In genomic region chr8:82400376-82400775, GRCm38 (mm10) we compare ENCODE assay signal across 16 mouse cellular contexts. TPM values are rescaled to one million over a fixed set of nuclear protein-coding genes. Genes with fewer than 3 reads are reported as not detected.
A peak's percentile ranks its signal among the peaks of the same experiment; 100 is the strongest.
DNase-seq lines count a peak whose midpoint lies in the region; ATAC-seq and TF ChIP-seq lines count a peak whose summit lies in the region.
"Had no signal": no experiment of that assay in that cellular context is flagged by ENCODE, and none has a peak within 500 bp of the region (broad histone marks: within the 10 kb centered on the region; RNA-seq: fewer than 3 reads in every experiment).

No protein-coding gene starts in this region.

- TF ChIP-seq CTCF in gastrocnemius, adult 2 months (IDR thresholded peaks at IDR 0.05) = no peak
- TF ChIP-seq CTCF in heart, postnatal 0 days (IDR thresholded peaks at IDR 0.05; ENCODE audit: low read depth) = no peak

- peaks cover 55% of the 10 kb centered on the region for H3K79me2 ChIP-seq in macrophage (ENCODE audit: inconsistent target)

- intact Hi-C loops in gastrocnemius, adult 2 months (cut with DNase I) = no loop called here
- intact Hi-C loops in gastrocnemius, postnatal 14 days (cut with DNase I; ENCODE audit: low total_unique reads) = no loop called here

- H3K27me3 ChIP-seq in heart, postnatal 0 days (ENCODE audit: control insufficient read depth, insufficient read depth, low read length) = no peaks in the 10 kb centered on the region
- no peaks in the 10 kb centered on the region for H3K27me3 ChIP-seq in lung, embryonic 16.5 days (ENCODE audit: control insufficient read depth, insufficient read depth, low read depth, low read length)
- no peaks in the 10 kb centered on the region; the same call in 1 of the 2 replicates for H3K27me3 ChIP-seq in forebrain, embryonic 12.5 days
- H3K27me3 ChIP-seq: limb, embryonic 12.5 days; stomach, embryonic 15.5 days had no signal

- ATAC-seq in heart, postnatal 0 days (ENCODE audit: insufficient read depth, low read depth) = no peak
- ATAC-seq in lung, embryonic 16.5 days (ENCODE audit: low read depth) = no peak
- no peak for ATAC-seq in forebrain, embryonic 12.5 days (ENCODE audit: low FRiP score)

- 23% methylated on average over 2 of the region's 2 CpGs for WGBS in heart, postnatal 0 days
- 0% methylated on average over 2 of the region's 2 CpGs for WGBS in lung, embryonic 16.5 days
- WGBS in macrophage (ENCODE audit: missing documents) = 0% methylated on average over 2 of the region's 2 CpGs
- WGBS in forebrain, embryonic 12.5 days = 58% methylated on average over 2 of the region's 2 CpGs

- TF ChIP-seq EP300 in heart, postnatal 0 days (IDR thresholded peaks at IDR 0.05; ENCODE audit: low read depth) = no peak

- no peak overlapping the region for H3K9ac ChIP-seq in heart, postnatal 0 days (replicated peaks; ENCODE audit: low read depth, low read length)
- no peak overlapping the region for H3K9ac ChIP-seq in lung, embryonic 16.5 days (ENCODE audit: low read length)
- H3K9ac ChIP-seq in forebrain, embryonic 12.5 days = no peak overlapping the region
- H3K9ac ChIP-seq: embryonic facial prominence, embryonic 13.5 days; limb, embryonic 12.5 days; stomach, embryonic 15.5 days had no signal

- no peaks in the 10 kb centered on the region for H3K36me3 ChIP-seq in heart, postnatal 0 days (replicated peaks; ENCODE audit: control insufficient read depth, insufficient read depth, low read length)
- H3K36me3 ChIP-seq in lung, embryonic 16.5 days (ENCODE audit: control insufficient read depth, insufficient read depth, low read length) = no peaks in the 10 kb centered on the region
- H3K36me3 ChIP-seq in macrophage (ENCODE audit: inconsistent target) = peaks cover 1% of the 10 kb centered on the region
- no peaks in the 10 kb centered on the region for H3K36me3 ChIP-seq in forebrain, embryonic 12.5 days (replicated peaks)
- H3K36me3 ChIP-seq: embryonic facial prominence, embryonic 13.5 days; limb, embryonic 12.5 days; stomach, embryonic 15.5 days had no signal

- H3K27ac ChIP-seq in gastrocnemius, adult 2 months = peak overlapping the region; percentile 95
- no peak overlapping the region for H3K27ac ChIP-seq in heart, postnatal 0 days (ENCODE audit: low read depth)
- no peak overlapping the region for H3K27ac ChIP-seq in lung, embryonic 16.5 days (ENCODE audit: low read length)
- peak overlapping the region; percentile 95 for H3K27ac ChIP-seq in macrophage
- H3K27ac ChIP-seq in forebrain, embryonic 12.5 days = no peak overlapping the region
- H3K27ac ChIP-seq: embryonic facial prominence, embryonic 13.5 days; limb, embryonic 12.5 days; stomach, embryonic 15.5 days had no signal

- peak overlapping the region; percentile 48 for H3K4me2 ChIP-seq in heart, postnatal 0 days (ENCODE audit: low read depth, low read length)
- H3K4me2 ChIP-seq in lung, embryonic 16.5 days (ENCODE audit: low read depth, low read length) = peak overlapping the region; percentile 17; the same call in 1 of the 2 replicates
- H3K4me2 ChIP-seq in forebrain, embryonic 12.5 days = no peak overlapping the region

- H3K4me3 ChIP-seq in gastrocnemius, adult 2 months = peak overlapping the region; percentile 91
- H3K4me3 ChIP-seq in heart, postnatal 0 days (ENCODE audit: low read depth, low read length) = no peak overlapping the region
- no peak overlapping the region; the same call in 1 of the 2 replicates for H3K4me3 ChIP-seq in lung, embryonic 16.5 days (ENCODE audit: low read length)
- peak overlapping the region; percentile 95 for H3K4me3 ChIP-seq in macrophage (ENCODE audit: inconsistent target)
- H3K4me3 ChIP-seq in forebrain, embryonic 12.5 days (replicated peaks) = no peak overlapping the region
- H3K4me3 ChIP-seq: embryonic facial prominence, embryonic 13.5 days; limb, embryonic 12.5 days had no signal

- no peak for DNase-seq in gastrocnemius, adult 2 months
- DNase-seq in gastrocnemius, postnatal 14 days = no peak
- no peak for DNase-seq in heart, postnatal 0 days (ENCODE audit: low spot score)
- no peak for DNase-seq in heart, postnatal 4 days
- no peak for DNase-seq in lung, postnatal 36 days
- DNase-seq: cerebellum, adult 18-20 months; kidney, postnatal 14 days; lung, postnatal 14 days; spleen, adult 18-20 months; thymus, postnatal 4 days had no signal

- peaks cover 5% of the 10 kb centered on the region; the same call in 1 of the 2 replicates for H3K4me1 ChIP-seq in heart, postnatal 0 days (ENCODE audit: control insufficient read depth, insufficient read depth)
- H3K4me1 ChIP-seq in lung, embryonic 16.5 days (replicated peaks; ENCODE audit: control insufficient read depth, insufficient read depth, low read length) = peaks cover 16% of the 10 kb centered on the region; the same call in 1 of the 2 replicates
- H3K4me1 ChIP-seq in forebrain, embryonic 12.5 days = peaks cover 16% of the 10 kb centered on the region

- H3K9me3 ChIP-seq in heart, postnatal 0 days (replicated peaks; ENCODE audit: control insufficient read depth, low read length) = no peaks in the 10 kb centered on the region
- no peaks in the 10 kb centered on the region for H3K9me3 ChIP-seq in lung, embryonic 16.5 days (ENCODE audit: control insufficient read depth, low read length)
- H3K9me3 ChIP-seq in forebrain, embryonic 12.5 days = no peaks in the 10 kb centered on the region
- H3K9me3 ChIP-seq: embryonic facial prominence, embryonic 13.5 days; limb, embryonic 12.5 days; stomach, embryonic 15.5 days had no signal

RNA-seq across cellular contexts. Expression of gene Il15, which starts 2.6 kb away (rescaled TPM):
- 10 to 100 TPM in 1 of 2 experiments, 1 to 10 TPM in 1; 3.8 to 14.4 TPM for total RNA-seq in gastrocnemius, adult 2 months (2021)
- total RNA-seq in gastrocnemius, postnatal 14 days (2021) = 1 to 10 TPM; 2.1 to 2.5 TPM
- total RNA-seq in heart, postnatal 0 days (2014; rRNA removed; ENCODE audit: low replicate concordance) = 18.7 and 26.4 TPM in 2 replicates
- 17.7 and 22.7 TPM in 2 replicates for polyA plus RNA-seq in heart, postnatal 0 days (2015; fragmentation: Nextera tagmentation; extraction: Ambion mirVana)
- total RNA-seq in heart, postnatal 4 days (2021) = 1 to 10 TPM; 9.0 to 10.0 TPM
- 8.0 and 9.9 TPM in 2 replicates for polyA plus RNA-seq in lung, embryonic 16.5 days (2015; fragmentation: Nextera tagmentation; extraction: Ambion mirVana)
- 1,000 to 10,000 TPM in 1 of 26 experiments, 100 to 1,000 TPM in 21, 10 to 100 TPM in 4; 56.7 to 1,055 (median 169) TPM for total RNA-seq in macrophage (2018; cell fraction: chromatin; rRNA removed)
- 100 to 1,000 TPM in 11 of 26 experiments, 10 to 100 TPM in 15; 38.9 to 344 (median 95.8) TPM for total RNA-seq in macrophage (2018; cell fraction: cytosol; rRNA removed)
- total RNA-seq in macrophage (2018; cell fraction: nucleus; rRNA removed) = 1,000 to 10,000 TPM in 1 of 26 experiments, 100 to 1,000 TPM in 21, 10 to 100 TPM in 4; 54.7 to 1,190 (median 183) TPM
- 27.2 to 76.9 TPM (median 28.5 TPM) in 3 replicates for polyA plus RNA-seq in macrophage (2018)
- 0.36 and 0.74 TPM in 2 replicates for polyA plus RNA-seq in forebrain, embryonic 12.5 days (2016; fragmentation: Nextera tagmentation; extraction: Ambion mirVana)

Comparison
In these comparisons a context has a peak if more than half of its experiments do, and no peak if none do; other contexts are left out.
1. H3K27ac ChIP-seq: peak in gastrocnemius, adult 2 months (single experiment) and macrophage (single experiment); none in heart, postnatal 0 days (single experiment), lung, embryonic 16.5 days (single experiment) and forebrain, embryonic 12.5 days (single experiment).
2. H3K4me3 ChIP-seq: peak in gastrocnemius, adult 2 months (single experiment) and macrophage (single experiment); none in heart, postnatal 0 days (single experiment), lung, embryonic 16.5 days (single experiment) and forebrain, embryonic 12.5 days (single experiment).